Mouse (Mus musculus) MEL (cell line): ENCODE results near the gene Lrrc4b. TPM values are rescaled to one million over a fixed set of nuclear protein-coding genes. Genes with fewer than 3 reads are reported as not detected.

Experiments
- DNase-seq: peaks from one replicate; pipeline ENCODE4 v3.0.0; 2011; ENCODE audit warnings: low read depth, low spot score
- H3K27ac ChIP-seq: 2 replicates; pipeline ENCODE4 v1.5.1; 2012; ENCODE audit warnings: low read depth, mild to moderate bottlenecking, control low read depth, low read length, moderate library complexity; ENCODE audit not compliant: control insufficient read depth
- H3K27me3 ChIP-seq, 2 experiments: fragments of 150-350 bp in 1 of 2; sonication (generic) in 1 of 2; 2 replicates each; pipeline ENCODE4 v1.6.1; 2012; ENCODE audit warnings: low read length in 2 of 2, mild to moderate bottlenecking in 2 of 2, improper control_type of control experiment in 1 of 2, moderate library complexity in 1 of 2; ENCODE audit not compliant: insufficient read depth in 2 of 2, control insufficient read depth in 1 of 2
- H3K36me3 ChIP-seq, 2 experiments: 2 replicates each; pipeline ENCODE4 v1.6.1; 2012 to 2014; ENCODE audit warnings: low read length in 2 of 2, improper control_type of control experiment in 1 of 2, inconsistent platforms in 1 of 2, mild to moderate bottlenecking in 1 of 2; ENCODE audit not compliant: insufficient read depth in 2 of 2, control insufficient read depth in 1 of 2
- H3K4me1 ChIP-seq, 2 experiments: fragments of 150-350 bp in 1 of 2; sonication (generic) in 1 of 2; 2 replicates each; pipeline ENCODE4 v1.6.1; 2012; ENCODE audit warnings: low read length in 2 of 2, improper control_type of control experiment in 1 of 2, mild to moderate bottlenecking in 1 of 2; ENCODE audit not compliant: insufficient read depth in 2 of 2, control insufficient read depth in 1 of 2
- H3K4me3 ChIP-seq, 2 experiments: fragments of 150-350 bp in 1 of 2; sonication (generic) in 1 of 2; 2 replicates each; pipeline ENCODE4 v1.5.1; 2012; ENCODE audit warnings: low read depth in 2 of 2, low read length in 2 of 2, mild to moderate bottlenecking in 2 of 2, moderate library complexity in 2 of 2, control low read depth in 1 of 2, improper control_type of control experiment in 1 of 2; ENCODE audit not compliant: control insufficient read depth in 1 of 2, insufficient read depth in 1 of 2
- H3K79me2 ChIP-seq: 2 replicates; pipeline ENCODE4 v1.6.1; 2012; ENCODE audit warnings: mild to moderate bottlenecking, low read length, moderate library complexity; ENCODE audit not compliant: control insufficient read depth, poor library complexity, insufficient read depth
- H3K9ac ChIP-seq: 2 replicates; pipeline ENCODE4 v1.6.1; 2012; ENCODE audit warnings: low read depth, mild to moderate bottlenecking, control low read depth, low read length, moderate library complexity; ENCODE audit not compliant: control insufficient read depth, poor library complexity, severe bottlenecking
- H3K9me3 ChIP-seq: fragments of 150-350 bp; sonication (generic); replicated peaks from 2 replicates; pipeline ENCODE4 v1.6.1; 2012; ENCODE audit warnings: mild to moderate bottlenecking, low read length, improper control_type of control experiment, moderate library complexity; ENCODE audit not compliant: insufficient read depth
- CHD1 ChIP-seq: IDR thresholded peaks from 2 replicates; pipeline ENCODE4 v1.6.1; 2012; ENCODE audit warnings: low read depth, mild to moderate bottlenecking, inconsistent platforms, low read length, improper control_type of control experiment
- CTCF ChIP-seq, 3 experiments: IDR thresholded peaks in 2 of 3; conservative IDR thresholded peaks in 1 of 3; 2 replicates each; pipeline ENCODE4 v1.5.1; 2011 to 2012; ENCODE audit warnings: low read length in 3 of 3, low read depth in 2 of 3, mild to moderate bottlenecking in 2 of 3, improper control_type of control experiment in 1 of 3, inconsistent platforms in 1 of 3, mixed read lengths in 1 of 3, moderate library complexity in 1 of 3; ENCODE audit not compliant: control insufficient read depth in 1 of 3, insufficient read depth in 1 of 3, poor library complexity in 1 of 3, severe bottlenecking in 1 of 3
- GABPA ChIP-seq: IDR thresholded peaks from 2 replicates; pipeline ENCODE4 v1.6.1; 2012; ENCODE audit warnings: low read depth, mild to moderate bottlenecking, inconsistent platforms, low read length, improper control_type of control experiment, moderate library complexity
- HCFC1 ChIP-seq: IDR thresholded peaks from 2 replicates; pipeline ENCODE4 v1.6.1; 2012; ENCODE audit warnings: low read depth, mild to moderate bottlenecking, inconsistent platforms, low read length, improper control_type of control experiment, moderate library complexity
- JUND ChIP-seq: IDR thresholded peaks from 2 replicates; pipeline ENCODE4 v1.6.1; 2011; ENCODE audit warnings: low read depth, mild to moderate bottlenecking, improper control_type of control experiment, low read length
- MAX ChIP-seq: IDR thresholded peaks from 2 replicates; pipeline ENCODE4 v1.6.1; 2011; ENCODE audit warnings: low read length, improper control_type of control experiment
- MXI1 ChIP-seq: IDR thresholded peaks from 2 replicates; pipeline ENCODE4 v1.6.1; 2011; ENCODE audit warnings: mild to moderate bottlenecking, low read depth, low read length, improper control_type of control experiment
- MYB ChIP-seq: IDR thresholded peaks from 2 replicates; pipeline ENCODE4 v1.6.1; 2011; ENCODE audit warnings: mild to moderate bottlenecking, low read depth, low read length, improper control_type of control experiment
- NELFE ChIP-seq: IDR thresholded peaks from 2 replicates; pipeline ENCODE4 v1.6.1; 2011; ENCODE audit warnings: low read depth, low read length, improper control_type of control experiment
- POLR2AphosphoS5 ChIP-seq: IDR thresholded peaks from 2 replicates; pipeline ENCODE4 v1.6.1; 2012; ENCODE audit warnings: low read depth, borderline replicate concordance, mild to moderate bottlenecking, inconsistent platforms, low read length, moderate library complexity, mixed read lengths
- RAD21 ChIP-seq: IDR thresholded peaks from 2 replicates; pipeline ENCODE4 v1.6.1; 2011; ENCODE audit warnings: mild to moderate bottlenecking, low read depth, low read length, improper control_type of control experiment
- RCOR1 ChIP-seq: IDR thresholded peaks from 2 replicates; pipeline ENCODE4 v1.6.1; 2012; ENCODE audit warnings: low read depth, mild to moderate bottlenecking, inconsistent platforms, low read length, improper control_type of control experiment
- SMC3 ChIP-seq: IDR thresholded peaks from 2 replicates; pipeline ENCODE4 v1.6.1; 2011; ENCODE audit warnings: low read depth, low read length, improper control_type of control experiment
- TCF12 ChIP-seq: IDR thresholded peaks from 2 replicates; pipeline ENCODE4 v1.6.1; 2014; ENCODE audit warnings: low read depth, mild to moderate bottlenecking, inconsistent platforms, low read length, improper control_type of control experiment, moderate library complexity
- USF2 ChIP-seq, 2 experiments: IDR thresholded peaks; 2 replicates each; pipeline ENCODE4 v1.6.1; 2011 to 2012; ENCODE audit warnings: improper control_type of control experiment in 2 of 2, low read length in 2 of 2, borderline replicate concordance in 1 of 2, inconsistent platforms in 1 of 2, low read depth in 1 of 2, mild to moderate bottlenecking in 1 of 2; ENCODE audit not compliant: insufficient read depth in 1 of 2
- ZKSCAN1 ChIP-seq: IDR thresholded peaks from 2 replicates; pipeline ENCODE4 v1.6.1; 2012; ENCODE audit warnings: low read depth, mild to moderate bottlenecking, inconsistent platforms, low read length, improper control_type of control experiment, moderate library complexity
- ZMIZ1 ChIP-seq: IDR thresholded peaks from 2 replicates; pipeline ENCODE4 v1.6.1; 2012; ENCODE audit warnings: low read depth, mild to moderate bottlenecking, inconsistent platforms, low read length, improper control_type of control experiment, moderate library complexity
- ZNF384 ChIP-seq: IDR thresholded peaks from 2 replicates; pipeline ENCODE4 v1.6.1; 2012; ENCODE audit warnings: low read depth, mild to moderate bottlenecking, inconsistent platforms, low read length, improper control_type of control experiment
- polyA plus RNA-seq, 2 experiments: library from polyadenylated mRNA; stranded (reverse) in 1 of 2; unstranded in 1 of 2; fragments of >175 nt in 1 of 2; fragments of >200 nt in 1 of 2; gene quantifications; 2 replicates each; pipeline versions ENCODE4 v1.2.1 to v1.2.4; 2012; ENCODE audit warnings: low replicate concordance in 2 of 2, low read depth in 1 of 2; ENCODE audit not compliant: insufficient read length in 2 of 2, insufficient read depth in 1 of 2, missing spikeins in 1 of 2
- total RNA-seq: library from RNA; depleted of rRNA; stranded (reverse); fragments of 300-350 nt; gene quantifications from 2 replicates; pipeline ENCODE4 v1.2.3, GENCODE M21; 2012

The Lrrc4b gene
- total and polyA plus RNA-seq, 3 experiments: 0.58 to 4.4 TPM; not detected in 1

GRCm38 (mm10) chr7:44393284-44393683 lies 35.5 kb upstream of the Lrrc4b start:
- Histone ChIP-seq H3K4me3 (no peak overlapping the region), H3K27me3 (no peaks in the 10 kb centered on the region)
- no peak for TF ChIP-seq RCOR1
- no peak for TF ChIP-seq GABPA
- no peak for TF ChIP-seq MAX
- TF ChIP-seq CHD1: no peak
- TF ChIP-seq RAD21: no peak
- TF ChIP-seq NELFE: no peak
- TF ChIP-seq ZMIZ1: no peak
- no peak for TF ChIP-seq MYB
- TF ChIP-seq POLR2AphosphoS5: no peak
- TF ChIP-seq ZNF384: no peak
- no peak for TF ChIP-seq ZKSCAN1
- no peak for TF ChIP-seq MXI1
- no peak for TF ChIP-seq CTCF (IDR thresholded peaks at IDR 0.05 in 2 of 3, conservative IDR thresholded peaks at IDR 0.05 in 1 of 3; ENCODE audit: control insufficient read depth in 1 of 3, insufficient read depth in 1 of 3, low read depth in 2 of 3, low read length in 3 of 3, poor library complexity in 1 of 3, severe bottlenecking in 1 of 3)
- no peak for TF ChIP-seq JUND
- TF ChIP-seq TCF12: no peak
- TF ChIP-seq USF2 (IDR thresholded peaks at IDR 0.05; ENCODE audit: borderline replicate concordance in 1 of 2, insufficient read depth in 1 of 2, low read depth in 1 of 2, low read length in 2 of 2): no peak

GRCm38 (mm10) chr7:44398570-44398969 lies 30.2 kb upstream of the Lrrc4b start:
- no peaks in the 10 kb centered on the region for H3K9me3 ChIP-seq
- no peak overlapping the region for H3K27ac ChIP-seq
- H3K36me3 ChIP-seq: no peaks in the 10 kb centered on the region
- H3K27me3 ChIP-seq: no peaks in the 10 kb centered on the region
- no peak overlapping the region for H3K9ac ChIP-seq
- TF ChIP-seq RAD21: peak; percentile 37
- TF ChIP-seq CHD1: no peak
- peak; percentile 31 to 51 (median 42) for TF ChIP-seq CTCF (IDR thresholded peaks at IDR 0.05 in 2 of 3, conservative IDR thresholded peaks at IDR 0.05 in 1 of 3; ENCODE audit: control insufficient read depth in 1 of 3, insufficient read depth in 1 of 3, low read depth in 2 of 3, low read length in 3 of 3, poor library complexity in 1 of 3, severe bottlenecking in 1 of 3)
- no peak for TF ChIP-seq HCFC1
- peak; percentile 50 for TF ChIP-seq SMC3
- TF ChIP-seq, all 39 proteins: peak for 3
- DNase-seq: peak; percentile 34
- H3K4me3 ChIP-seq: no peak overlapping the region
- H3K79me2 ChIP-seq: no peaks in the 10 kb centered on the region
- H3K4me1 ChIP-seq: no peaks in the 10 kb centered on the region

More at GRCm38 (mm10) chr7:44393284-44393683, 35.5 kb upstream of the Lrrc4b start:
- no peaks in the 10 kb centered on the region for H3K4me1 ChIP-seq
- no peaks in the 10 kb centered on the region for H3K9me3 ChIP-seq
- H3K36me3 ChIP-seq: no peaks in the 10 kb centered on the region
- no peak for DNase-seq
- no peaks in the 10 kb centered on the region for H3K79me2 ChIP-seq
- no peak overlapping the region for H3K27ac ChIP-seq
- no peak overlapping the region for H3K9ac ChIP-seq
